Mouse (Mus musculus): ENCODE results near the gene Kmt2e.

DNA sequence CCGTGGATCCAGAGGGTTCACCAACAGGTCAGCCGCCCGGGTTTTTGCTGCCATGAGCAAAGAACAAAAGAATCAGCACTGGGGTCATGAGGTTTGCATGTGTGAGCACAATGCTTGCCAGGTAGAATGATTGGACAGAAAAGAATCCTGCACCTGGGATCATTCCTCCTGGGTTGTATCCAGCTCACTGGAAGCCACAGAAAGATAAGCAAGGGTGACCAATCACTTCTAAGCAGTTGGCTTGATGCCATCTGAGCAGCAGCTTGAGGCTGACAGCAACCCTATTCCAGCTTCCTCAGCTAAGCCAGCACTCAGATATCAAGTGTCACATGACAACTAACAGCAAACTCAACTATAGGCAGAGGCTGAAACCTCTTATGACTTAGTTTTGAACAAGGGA, 84.4 kb downstream of the Kmt2e start:
- TF ChIP-seq EP300 (IDR thresholded peaks at IDR 0.05; ENCODE audit: insufficient read depth, low read depth, low read length) (no peak), POLR2A (IDR thresholded peaks at IDR 0.05; ENCODE audit: insufficient read depth, low read depth, low read length) (no peak), CTCF (IDR thresholded peaks at IDR 0.05) (no peak)

Measured in heart, adult 2 months (tissue).